Mouse (Mus musculus) CH12.LX (cell line): ENCODE measurements around the gene Nle1.

Source experiments
- CTCF ChIP-seq, 2 experiments: IDR thresholded peaks in 1 of 2; conservative IDR thresholded peaks in 1 of 2; 2 replicates each; pipeline ENCODE4 v1.5.1; 2011 to 2012; ENCODE audit warnings: low read depth in 2 of 2, low read length in 2 of 2, improper control_type of control experiment in 1 of 2, inconsistent platforms in 1 of 2, mild to moderate bottlenecking in 1 of 2, moderate library complexity in 1 of 2
- HCFC1 ChIP-seq: IDR thresholded peaks from 2 replicates; pipeline ENCODE4 v1.6.1; 2012; ENCODE audit warnings: low read depth, mild to moderate bottlenecking, inconsistent platforms, low read length, improper control_type of control experiment
- JUN ChIP-seq: IDR thresholded peaks from 2 replicates; pipeline ENCODE4 v1.6.1; 2011; ENCODE audit warnings: low read depth, mild to moderate bottlenecking, low read length, improper control_type of control experiment, moderate library complexity; ENCODE audit not compliant: insufficient read depth
- POLR2A ChIP-seq: IDR thresholded peaks from 2 replicates; pipeline ENCODE4 v1.6.1; 2011; ENCODE audit warnings: low read depth, mild to moderate bottlenecking, improper control_type of control experiment, low read length
- USF1 ChIP-seq: IDR thresholded peaks from 2 replicates; pipeline ENCODE4 v1.6.1; 2014; ENCODE audit warnings: low read depth, mild to moderate bottlenecking, inconsistent platforms, low read length, improper control_type of control experiment
- ZNF384 ChIP-seq: IDR thresholded peaks from 2 replicates; pipeline ENCODE4 v1.6.1; 2012; ENCODE audit warnings: low read depth, low read length, improper control_type of control experiment, inconsistent platforms

GRCm38 (mm10) chr11:82914711-82915352 lies 6.6 kb upstream of the Nle1 start:
- TF ChIP-seq ZNF384 (no peak), CTCF (conservative IDR thresholded peaks at IDR 0.05 in 1 of 2, IDR thresholded peaks at IDR 0.05 in 1 of 2; ENCODE audit: low read depth in 2 of 2, low read length in 2 of 2) (peak; percentile 97 to 99), HCFC1 (no peak), USF1 (no peak), POLR2A (no peak), JUN (0 out of 2 replicates have a peak, but pooled peaks have one; percentile 18)
